Mouse (Mus musculus): ENCODE results near the gene Susd5. TPM values are rescaled to one million over a fixed set of nuclear protein-coding genes. Genes with fewer than 3 reads are reported as not detected.

The Susd5 gene
- polyA plus RNA-seq, 1 experiment from 2014 or later: 0.62 TPM

Other genes with a start within 250 kb of the Susd5 start
- 17.3 and 22.2 TPM in 2 replicates for gene Ubp1, start 126.2 kb upstream of the Susd5 start, polyA plus RNA-seq (2015; fragmentation: Nextera tagmentation; extraction: Ambion mirVana)
- 2.7 TPM in 2 replicates for gene Fbxl2, start 10.9 kb upstream of the Susd5 start, polyA plus RNA-seq (2015; fragmentation: Nextera tagmentation; extraction: Ambion mirVana)

Data from intestine, embryonic 16.5 days (tissue).